Mouse (Mus musculus) neural tube, embryonic 13.5 days (tissue): ENCODE results near the gene Csdc2. TPM values are rescaled to one million over a fixed set of nuclear protein-coding genes. Genes with fewer than 3 reads are reported as not detected.

Experiments
- ATAC-seq: fragments of 200-750 bp; cut with Nextera tagmentation; 2 replicates; pipeline ENCODE4 v1.8.0; 2017; ENCODE audit warnings: low read depth, mild to moderate bottlenecking, moderate TSS enrichment, moderate library complexity
- H3K27ac ChIP-seq: fragments of 300-500 bp; sonication (generic); replicated peaks from 2 replicates; pipeline ENCODE4 v1.5.1; 2015; ENCODE audit warnings: moderate library complexity, mild to moderate bottlenecking, inconsistent platforms
- H3K27me3 ChIP-seq: fragments of 300-500 bp; sonication (generic); 2 replicates; pipeline ENCODE4 v1.6.1; 2015; ENCODE audit warnings: mild to moderate bottlenecking, inconsistent platforms
- H3K36me3 ChIP-seq: fragments of 300-500 bp; sonication (generic); 2 replicates; pipeline ENCODE4 v1.6.1; 2015; ENCODE audit warnings: mild to moderate bottlenecking, inconsistent platforms
- H3K4me1 ChIP-seq: fragments of 300-500 bp; sonication (generic); replicated peaks from 2 replicates; pipeline ENCODE4 v1.6.1; 2015; ENCODE audit warnings: inconsistent platforms
- H3K4me2 ChIP-seq: fragments of 300-500 bp; sonication (generic); 2 replicates; pipeline ENCODE4 v1.6.1; 2015; ENCODE audit warnings: inconsistent platforms, mild to moderate bottlenecking, moderate library complexity
- H3K4me3 ChIP-seq: fragments of 300-500 bp; sonication (generic); 2 replicates; pipeline ENCODE4 v1.5.1; 2015; ENCODE audit warnings: mild to moderate bottlenecking, inconsistent platforms
- H3K9ac ChIP-seq: fragments of 300-500 bp; sonication (generic); 2 replicates; pipeline ENCODE4 v1.6.1; 2015; ENCODE audit warnings: moderate library complexity, mild to moderate bottlenecking, inconsistent platforms
- H3K9me3 ChIP-seq: fragments of 300-500 bp; sonication (generic); 2 replicates; pipeline ENCODE4 v1.6.1; 2016; ENCODE audit warnings: inconsistent platforms
- WGBS: fragments of 180-500 bp; shearing (Covaris S2); methylation state at CpG from one replicate; pipeline ENCODE4 v1.1.7; 2015; 5-methylcytosine and 5-hydroxymethylcytosine counted together
- polyA plus RNA-seq: library from polyadenylated mRNA; unstranded; fragments of >200 nt; fragmentation: Nextera tagmentation; extraction: Ambion mirVana; gene quantifications from 2 replicates; pipeline ENCODE4 v1.2.1, GENCODE M21; 2015

Csdc2 gene
- polyA plus RNA-seq, 1 experiment from 2014 or later: 127 TPM

DNA sequence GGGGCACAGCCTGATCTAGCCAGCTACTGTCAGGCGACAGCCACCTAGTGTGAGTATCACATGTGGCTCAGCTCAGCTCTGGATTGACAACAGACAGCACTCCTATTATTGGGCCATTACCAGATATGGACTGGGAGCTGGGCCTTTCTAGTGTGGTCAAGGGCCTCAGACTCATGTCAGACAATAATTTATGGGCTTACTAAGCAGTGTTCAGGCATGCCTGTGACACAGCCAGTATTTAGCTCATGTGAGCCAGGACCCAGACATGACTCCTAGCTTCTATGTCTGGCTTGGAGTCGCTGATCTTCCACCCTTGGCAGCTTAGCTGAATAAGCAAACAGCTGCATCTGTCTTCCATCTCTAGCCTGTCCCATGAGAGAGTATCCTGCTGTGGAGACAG is 24.1 kb upstream of the Csdc2 start:
- no peak overlapping the region for H3K4me3 ChIP-seq
- WGBS: 91% methylated on average over 2 of the region's 2 CpGs
- no peak overlapping the region for H3K27ac ChIP-seq
- H3K9ac ChIP-seq: no peak overlapping the region
- H3K36me3 ChIP-seq: peaks cover 94% of the 10 kb centered on the region
- H3K27me3 ChIP-seq: no peaks in the 10 kb centered on the region
- H3K4me1 ChIP-seq: no peaks in the 10 kb centered on the region
- ATAC-seq: no peak
- H3K4me2 ChIP-seq: no peak overlapping the region
- no peaks in the 10 kb centered on the region for H3K9me3 ChIP-seq

DNA sequence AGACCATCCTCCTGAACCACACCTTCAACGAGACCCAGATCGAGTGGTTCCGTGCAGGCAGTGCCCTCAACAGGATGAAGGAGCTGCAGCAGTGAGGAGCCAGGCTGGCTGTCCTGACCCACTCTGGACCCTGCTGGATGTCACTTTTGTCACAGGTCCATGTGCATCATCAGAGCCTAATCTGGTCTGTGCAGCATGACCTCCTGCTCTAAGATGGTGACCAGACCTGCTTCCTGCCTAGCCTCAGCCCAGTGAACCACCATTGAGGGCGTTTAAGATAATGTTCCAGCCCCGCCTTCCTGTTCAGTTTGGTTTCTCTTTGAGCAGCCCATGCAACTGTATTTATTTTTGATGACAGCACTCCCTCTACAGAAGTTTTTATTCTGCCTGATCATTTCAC is 21.9 kb upstream of the Csdc2 start:
- H3K4me3 ChIP-seq: no peak overlapping the region
- no peak for ATAC-seq
- no peak overlapping the region for H3K27ac ChIP-seq
- H3K9ac ChIP-seq: no peak overlapping the region
- no peaks in the 10 kb centered on the region for H3K27me3 ChIP-seq
- H3K36me3 ChIP-seq: peaks cover 74% of the 10 kb centered on the region
- no peaks in the 10 kb centered on the region for H3K4me1 ChIP-seq
- 77% methylated on average over 5 of the region's 5 CpGs for WGBS
- H3K9me3 ChIP-seq: no peaks in the 10 kb centered on the region
- no peak overlapping the region for H3K4me2 ChIP-seq

DNA sequence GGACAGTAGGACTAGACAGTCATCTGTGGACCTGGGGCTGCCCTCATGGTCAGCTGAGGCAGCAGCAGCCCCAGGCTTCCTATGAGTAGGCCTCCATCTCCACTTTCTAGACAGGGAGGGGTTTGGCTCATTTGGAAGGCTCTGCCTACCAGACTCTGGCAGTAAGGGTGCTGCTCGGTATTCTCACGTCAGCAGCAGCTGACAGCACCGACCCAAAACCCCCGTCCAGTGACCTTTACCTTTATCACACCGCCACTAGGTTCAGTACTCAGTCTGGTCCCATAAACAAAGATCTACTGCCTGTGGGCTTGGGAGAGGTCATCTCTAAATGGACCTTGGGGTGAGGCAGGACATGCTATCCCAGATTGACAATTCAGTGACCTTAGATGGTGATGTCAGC is 20.9 kb upstream of the Csdc2 start:
- WGBS: 84% methylated on average over 5 of the region's 5 CpGs

DNA sequence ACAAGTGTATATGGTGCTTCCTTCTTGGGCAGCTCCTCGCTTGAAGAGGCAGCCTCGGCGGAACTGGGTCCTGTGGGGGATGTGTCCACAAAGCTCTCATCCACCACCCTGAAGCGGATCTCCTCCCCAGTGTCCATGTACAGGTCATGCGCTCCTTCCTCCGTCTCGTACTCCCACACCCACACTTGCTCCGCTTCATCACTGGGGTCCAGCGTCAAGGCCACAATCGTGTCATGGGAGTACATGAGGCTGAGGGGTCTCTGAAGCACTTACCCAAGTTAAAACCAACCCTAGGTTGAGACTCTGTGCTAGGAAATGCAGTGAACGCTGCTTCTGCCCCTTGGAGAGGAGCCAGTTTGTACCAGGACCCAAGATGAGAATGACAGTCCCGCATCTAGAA is 19.4 kb upstream of the Csdc2 start:
- no peak overlapping the region for H3K4me2 ChIP-seq
- peaks cover 49% of the 10 kb centered on the region for H3K36me3 ChIP-seq
- H3K27me3 ChIP-seq: no peaks in the 10 kb centered on the region
- peaks cover 16% of the 10 kb centered on the region for H3K4me1 ChIP-seq
- H3K4me3 ChIP-seq: no peak overlapping the region
- no peak overlapping the region for H3K9ac ChIP-seq
- no peak for ATAC-seq
- 92% methylated on average over 12 of the region's 12 CpGs for WGBS
- no peaks in the 10 kb centered on the region for H3K9me3 ChIP-seq
- H3K27ac ChIP-seq: no peak overlapping the region

More for the DNA sequence above, 20.9 kb upstream of the Csdc2 start:
- Histone ChIP-seq H3K4me3 (no peak overlapping the region), H3K36me3 (peaks cover 64% of the 10 kb centered on the region), H3K27me3 (no peaks in the 10 kb centered on the region), H3K4me2 (no peak overlapping the region), H3K9me3 (no peaks in the 10 kb centered on the region), H3K9ac (no peak overlapping the region), H3K4me1 (peaks cover 2% of the 10 kb centered on the region; the same call in 1 of the 2 replicates), H3K27ac (no peak overlapping the region)
- ATAC-seq: no peak

DNA sequence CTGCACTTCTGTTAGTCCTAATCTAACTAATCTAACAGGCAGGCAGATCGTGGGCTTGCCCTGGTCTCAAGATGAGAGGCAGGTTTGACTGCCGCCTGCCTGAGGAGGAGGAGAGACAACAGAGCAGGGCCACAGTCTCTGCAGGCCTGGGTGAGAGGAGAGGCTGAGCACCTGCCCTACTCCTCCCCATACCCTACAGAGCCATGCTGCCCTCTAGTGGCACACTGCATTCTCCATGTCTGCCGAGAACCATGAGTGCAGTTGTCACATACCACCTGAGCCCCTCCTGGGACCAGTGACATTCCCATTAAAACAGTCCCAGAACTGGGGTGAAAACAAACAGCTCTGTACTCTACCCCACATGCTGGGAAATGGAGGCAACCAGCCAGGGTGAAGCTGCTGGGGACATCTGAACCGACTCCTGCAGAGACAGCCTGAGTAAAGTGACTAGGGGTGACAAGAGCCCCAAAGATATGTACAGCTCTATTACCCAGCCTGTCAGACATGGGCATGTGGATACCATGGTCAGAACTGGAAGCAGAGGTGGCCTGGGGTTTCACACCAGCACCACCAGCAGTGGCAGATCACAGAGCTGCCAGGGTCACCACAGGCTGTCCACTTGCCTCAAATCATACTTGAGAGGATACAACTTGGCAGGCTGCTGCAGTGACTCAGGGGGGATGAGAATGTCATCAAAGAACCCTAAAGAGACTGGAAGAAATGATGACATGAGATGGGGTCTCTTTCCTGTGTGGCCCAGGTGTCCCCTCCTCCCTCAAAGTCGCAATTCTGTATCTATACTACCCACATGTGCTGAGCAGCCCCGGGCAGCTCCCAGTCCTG is 18.7 kb upstream of the Csdc2 start:
- Histone ChIP-seq H3K9me3 (no peaks in the 10 kb centered on the region), H3K36me3 (peaks cover 47% of the 10 kb centered on the region), H3K4me1 (peaks cover 16% of the 10 kb centered on the region), H3K9ac (no peak overlapping the region), H3K4me2 (no peak overlapping the region), H3K27ac (no peak overlapping the region), H3K27me3 (no peaks in the 10 kb centered on the region), H3K4me3 (no peak overlapping the region)
- peak; percentile 54; the same call in 1 of the 2 replicates for ATAC-seq
- 58% methylated on average over 6 of the region's 6 CpGs for WGBS

DNA sequence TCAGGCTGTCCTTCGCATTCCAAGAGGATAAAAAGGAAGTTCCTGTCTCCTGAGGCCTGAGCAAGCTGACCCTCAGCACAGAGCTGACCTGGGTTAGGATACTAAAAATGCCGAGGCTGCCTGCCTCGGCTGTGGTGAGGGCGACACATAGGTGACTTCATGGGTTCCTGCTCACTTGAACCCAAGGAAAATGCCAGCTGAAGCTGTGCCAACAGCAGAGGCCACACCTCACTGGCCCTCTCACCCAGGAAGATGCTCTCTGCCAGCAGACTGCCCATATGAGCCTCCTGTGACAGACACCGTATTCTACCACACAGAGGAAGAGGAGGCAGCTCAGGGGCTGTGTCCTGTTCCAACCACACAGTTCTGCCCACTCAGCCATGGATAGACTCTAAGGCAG is 17.5 kb upstream of the Csdc2 start:
- Histone ChIP-seq H3K4me3 (no peak overlapping the region), H3K4me1 (peaks cover 27% of the 10 kb centered on the region), H3K4me2 (no peak overlapping the region), H3K36me3 (peaks cover 35% of the 10 kb centered on the region), H3K9me3 (no peaks in the 10 kb centered on the region), H3K27me3 (no peaks in the 10 kb centered on the region), H3K27ac (no peak overlapping the region), H3K9ac (no peak overlapping the region)
- WGBS: 85% methylated on average over 5 of the region's 5 CpGs
- ATAC-seq: no peak

DNA sequence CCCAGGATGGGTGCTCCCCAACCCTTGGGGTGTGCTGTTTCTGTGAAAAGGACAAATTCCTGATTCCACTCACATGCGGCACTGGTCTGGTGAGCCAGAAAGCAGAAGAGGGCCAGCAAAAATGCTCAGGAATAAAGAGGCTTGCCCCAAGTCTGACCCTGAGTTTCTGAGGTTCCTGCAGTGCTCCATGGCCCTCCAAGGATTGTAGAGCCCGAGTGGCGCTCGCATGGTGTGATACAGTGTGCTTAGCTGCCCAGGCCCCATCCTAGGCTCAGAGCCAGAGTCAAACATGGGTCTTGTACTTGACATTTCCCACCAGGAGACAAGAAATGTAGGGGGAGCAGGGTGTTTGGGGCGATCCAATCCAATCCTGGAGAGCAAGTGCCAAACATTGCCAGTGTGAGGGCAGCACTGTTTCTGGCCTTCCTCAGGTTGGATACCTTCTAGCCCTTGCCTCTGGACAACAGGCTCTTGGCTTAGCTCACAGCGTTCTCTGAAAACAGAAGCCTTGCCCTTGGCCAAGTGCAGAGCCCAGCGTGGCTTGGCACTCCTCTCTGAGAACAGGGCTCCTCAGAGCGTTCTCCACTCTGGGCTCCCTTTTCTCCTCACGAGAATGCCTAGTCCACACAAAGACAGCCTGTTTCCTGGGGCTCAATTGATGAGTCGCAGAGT is 15.9 kb upstream of the Csdc2 start:
- ATAC-seq: no peak
- WGBS: 79% methylated on average over 10 of the region's 10 CpGs
- no peak overlapping the region for H3K4me3 ChIP-seq
- peaks cover 20% of the 10 kb centered on the region for H3K36me3 ChIP-seq
- H3K4me2 ChIP-seq: no peak overlapping the region
- 0 out of 2 replicates have a peak overlapping the region, but pooled peaks have one; percentile 14 for H3K9ac ChIP-seq
- H3K9me3 ChIP-seq: no peaks in the 10 kb centered on the region
- peaks cover 43% of the 10 kb centered on the region for H3K4me1 ChIP-seq
- peak overlapping the region; percentile 35 for H3K27ac ChIP-seq
- no peaks in the 10 kb centered on the region for H3K27me3 ChIP-seq

DNA sequence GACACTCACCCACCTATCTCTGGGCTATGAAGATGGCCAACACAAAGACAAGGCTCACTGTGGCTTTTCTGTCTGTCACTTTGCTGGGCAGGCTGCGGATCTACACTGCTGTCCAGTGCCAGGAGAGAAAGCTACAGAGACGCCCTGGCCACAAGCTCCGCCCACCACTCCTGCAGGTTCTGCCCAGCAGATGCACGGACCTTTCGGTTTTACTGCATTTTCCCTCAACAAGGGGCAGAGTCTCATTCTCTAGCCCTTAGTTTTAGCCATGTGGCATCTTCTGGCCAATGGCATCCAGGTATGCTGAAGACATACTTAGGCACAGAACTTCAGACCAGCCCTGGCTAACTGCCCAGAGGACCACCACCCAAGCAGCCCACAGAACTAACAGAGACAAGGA is 15.3 kb upstream of the Csdc2 start:
- WGBS: 68% methylated on average over 5 of the region's 5 CpGs
- ATAC-seq: no peak
- Histone ChIP-seq H3K9me3 (no peaks in the 10 kb centered on the region), H3K27ac (peak overlapping the region; percentile 35), H3K4me2 (no peak overlapping the region), H3K9ac (peak overlapping the region; percentile 14; the same call in 1 of the 2 replicates), H3K27me3 (no peaks in the 10 kb centered on the region), H3K4me1 (peaks cover 43% of the 10 kb centered on the region), H3K4me3 (no peak overlapping the region), H3K36me3 (peaks cover 14% of the 10 kb centered on the region)

DNA sequence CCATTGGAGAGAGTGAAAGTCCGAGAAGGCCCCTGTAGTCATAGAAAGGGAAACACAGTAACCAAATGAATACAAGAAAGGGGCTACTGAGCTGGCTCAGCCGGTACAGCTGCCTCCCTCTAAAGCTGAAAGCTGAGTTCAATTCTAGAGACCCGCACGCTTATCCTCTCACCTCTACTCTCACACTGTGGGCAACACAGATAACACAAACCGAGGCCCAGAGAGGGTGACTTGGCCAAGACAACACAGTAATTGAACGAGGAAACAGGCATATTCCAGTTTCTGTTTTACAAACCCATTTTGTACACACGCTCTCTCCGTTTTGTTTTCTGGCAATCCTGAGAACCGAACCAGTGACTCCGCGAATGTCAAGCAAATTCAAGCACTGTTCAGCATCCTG is 11.6 kb upstream of the Csdc2 start:
- no peak overlapping the region for H3K27ac ChIP-seq

DNA sequence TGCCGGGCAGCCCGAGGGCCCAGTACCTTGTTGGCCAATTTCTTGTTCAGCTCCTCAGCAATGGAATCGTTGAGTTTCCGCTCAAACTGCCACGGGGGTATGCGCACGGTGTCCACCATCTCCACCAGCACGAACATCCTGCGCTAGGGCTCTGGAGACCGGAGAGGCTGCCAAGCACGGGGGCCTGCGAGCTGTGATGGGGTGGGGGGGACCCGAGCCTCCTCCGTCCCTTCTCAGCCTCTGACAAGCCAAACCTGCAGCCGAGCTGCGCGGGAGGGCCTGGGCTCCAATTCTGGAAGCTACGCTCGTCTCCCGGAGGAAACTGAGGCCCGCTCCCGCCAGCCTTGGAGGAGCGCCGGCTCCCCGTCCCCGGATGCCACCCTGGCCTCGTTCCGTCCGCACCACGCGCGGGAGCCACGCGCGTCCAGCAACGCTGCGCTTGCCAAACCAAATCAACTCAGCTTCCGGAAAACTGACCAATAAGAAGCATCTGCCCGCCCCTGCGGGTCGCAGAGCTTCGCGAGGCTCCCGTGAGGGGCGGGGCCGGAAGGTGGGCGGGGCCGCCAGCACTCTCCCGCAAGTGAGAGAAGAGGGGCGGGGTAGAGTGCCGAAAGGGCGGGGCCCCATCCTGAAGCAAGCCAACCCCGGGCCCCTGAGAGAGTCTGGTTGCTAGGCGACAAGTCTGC is 10.7 kb upstream of the Csdc2 start, which contains the start of gene Polr3h:
TSS of gene Polr3h (minus strand) at position 481 of the 686 bp plus-strand sequence.
- under 1% methylated on average over 54 of the region's 54 CpGs for WGBS
- ATAC-seq: peak; percentile 95
- peaks cover 52% of the 10 kb centered on the region for H3K4me1 ChIP-seq

More for the DNA sequence above, 11.6 kb upstream of the Csdc2 start:
- H3K4me1 ChIP-seq: peaks cover 56% of the 10 kb centered on the region
- no peak for ATAC-seq
- peak overlapping the region; percentile 64 for H3K4me3 ChIP-seq
- peak overlapping the region; percentile 78 for H3K9ac ChIP-seq
- H3K36me3 ChIP-seq: peaks cover 5% of the 10 kb centered on the region; the same call in 1 of the 2 replicates
- H3K27me3 ChIP-seq: no peaks in the 10 kb centered on the region
- WGBS: 84% methylated on average over 11 of the region's 11 CpGs
- H3K9me3 ChIP-seq: no peaks in the 10 kb centered on the region
- peak overlapping the region; percentile 86 for H3K4me2 ChIP-seq

DNA sequence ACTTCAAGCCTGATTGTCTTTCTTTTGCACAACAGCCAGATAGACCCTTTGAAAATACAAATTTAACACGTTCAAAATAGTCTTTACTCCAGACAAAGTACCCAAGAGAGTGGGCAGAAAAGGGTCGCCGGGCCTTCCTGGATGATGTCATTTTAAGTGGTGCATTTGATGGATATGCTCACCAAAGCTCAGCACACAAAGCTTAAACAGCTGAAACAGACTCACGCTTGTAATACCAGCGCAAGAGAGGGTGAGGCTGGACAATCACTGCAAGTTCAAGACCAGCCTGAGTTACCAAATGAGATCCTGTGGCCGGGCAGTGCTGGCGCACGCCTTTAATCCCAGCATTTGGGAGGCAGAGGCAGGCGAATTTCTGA is 10.1 kb upstream of the Csdc2 start:
- peak; percentile 41 for ATAC-seq
- Histone ChIP-seq H3K4me2 (peak overlapping the region; percentile 86), H3K9me3 (no peaks in the 10 kb centered on the region), H3K27ac (peak overlapping the region; percentile 91), H3K4me1 (peaks cover 47% of the 10 kb centered on the region), H3K9ac (0 out of 2 replicates have a peak overlapping the region, but pooled peaks have one; percentile 41), H3K4me3 (peak overlapping the region; percentile 64), H3K27me3 (no peaks in the 10 kb centered on the region), H3K36me3 (peaks cover 5% of the 10 kb centered on the region; the same call in 1 of the 2 replicates)
- 24% methylated on average over 9 of the region's 9 CpGs for WGBS

More for the DNA sequence above, 10.7 kb upstream of the Csdc2 start, which contains the start of gene Polr3h:
- no peaks in the 10 kb centered on the region for H3K9me3 ChIP-seq
- H3K27ac ChIP-seq: peak within 1 kb of the TSS; percentile 91
- H3K36me3 ChIP-seq: peaks cover 5% of the 10 kb centered on the region; the same call in 1 of the 2 replicates
- H3K4me2 ChIP-seq: peak within 1 kb of the TSS; percentile 86
- H3K4me3 ChIP-seq: peak within 1 kb of the TSS; percentile 64
- peak within 1 kb of the TSS; percentile 78 for H3K9ac ChIP-seq
- H3K27me3 ChIP-seq: no peaks in the 10 kb centered on the region

DNA sequence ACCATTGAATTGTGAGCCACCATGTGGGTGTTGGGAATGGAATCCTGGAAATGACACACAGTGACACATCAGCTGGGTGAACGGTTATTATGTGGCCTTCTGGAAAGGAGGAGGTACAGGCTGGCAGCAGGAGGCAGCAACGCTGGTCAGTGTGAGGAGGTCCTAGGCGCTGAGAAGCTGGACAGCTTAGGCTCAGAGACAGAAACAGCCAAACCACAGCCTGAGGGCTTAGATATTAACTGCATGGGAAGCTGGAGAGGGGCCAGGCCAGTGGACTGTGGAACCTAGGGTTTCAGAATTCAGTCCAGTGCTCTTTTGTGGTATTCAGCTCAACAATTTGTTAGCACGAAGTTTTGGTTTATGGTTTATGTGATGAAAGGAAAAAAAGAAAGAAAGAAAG is 8.8 kb upstream of the Csdc2 start:
- ATAC-seq: no peak
- H3K9ac ChIP-seq: no peak overlapping the region
- WGBS: 45% methylated on average over 4 of the region's 4 CpGs

More for the DNA sequence above, 8.8 kb upstream of the Csdc2 start:
- Histone ChIP-seq H3K36me3 (no peaks in the 10 kb centered on the region), H3K27ac (peak overlapping the region; percentile 91), H3K4me3 (no peak overlapping the region), H3K4me2 (no peak overlapping the region), H3K9me3 (no peaks in the 10 kb centered on the region), H3K27me3 (no peaks in the 10 kb centered on the region), H3K4me1 (peaks cover 43% of the 10 kb centered on the region)
